Mouse (Mus musculus) neural tube, embryonic 13.5 days (tissue): ENCODE results near the gene Gm42715. TPM values are rescaled to one million over a fixed set of nuclear protein-coding genes. Genes with fewer than 3 reads are reported as not detected.
A peak's percentile ranks its signal among the peaks of the same experiment; 100 is the strongest.

Experiments used
- ATAC-seq: fragments of 200-750 bp; cut with Nextera tagmentation; 2 replicates; pipeline ENCODE4 v1.8.0; 2017; ENCODE audit warnings: low read depth, mild to moderate bottlenecking, moderate TSS enrichment, moderate library complexity
- H3K27ac ChIP-seq: fragments of 300-500 bp; sonication (generic); replicated peaks from 2 replicates; pipeline ENCODE4 v1.5.1; 2015; ENCODE audit warnings: moderate library complexity, mild to moderate bottlenecking, inconsistent platforms
- H3K27me3 ChIP-seq: fragments of 300-500 bp; sonication (generic); 2 replicates; pipeline ENCODE4 v1.6.1; 2015; ENCODE audit warnings: mild to moderate bottlenecking, inconsistent platforms
- H3K36me3 ChIP-seq: fragments of 300-500 bp; sonication (generic); 2 replicates; pipeline ENCODE4 v1.6.1; 2015; ENCODE audit warnings: mild to moderate bottlenecking, inconsistent platforms
- H3K4me1 ChIP-seq: fragments of 300-500 bp; sonication (generic); replicated peaks from 2 replicates; pipeline ENCODE4 v1.6.1; 2015; ENCODE audit warnings: inconsistent platforms
- H3K4me2 ChIP-seq: fragments of 300-500 bp; sonication (generic); 2 replicates; pipeline ENCODE4 v1.6.1; 2015; ENCODE audit warnings: inconsistent platforms, mild to moderate bottlenecking, moderate library complexity
- H3K4me3 ChIP-seq: fragments of 300-500 bp; sonication (generic); 2 replicates; pipeline ENCODE4 v1.5.1; 2015; ENCODE audit warnings: mild to moderate bottlenecking, inconsistent platforms
- H3K9ac ChIP-seq: fragments of 300-500 bp; sonication (generic); 2 replicates; pipeline ENCODE4 v1.6.1; 2015; ENCODE audit warnings: moderate library complexity, mild to moderate bottlenecking, inconsistent platforms
- H3K9me3 ChIP-seq: fragments of 300-500 bp; sonication (generic); 2 replicates; pipeline ENCODE4 v1.6.1; 2016; ENCODE audit warnings: inconsistent platforms
- WGBS: fragments of 180-500 bp; shearing (Covaris S2); methylation state at CpG from one replicate; pipeline ENCODE4 v1.1.7; 2015; 5-methylcytosine and 5-hydroxymethylcytosine counted together
- microRNA-seq: library from miRNA; unstranded; fragments of <30 nt; microRNA quantifications from one replicate; pipeline ENCODE4, GENCODE M21; 2016
- polyA plus RNA-seq: library from polyadenylated mRNA; unstranded; fragments of >200 nt; fragmentation: Nextera tagmentation; extraction: Ambion mirVana; gene quantifications from 2 replicates; pipeline ENCODE4 v1.2.1, GENCODE M21; 2015

Gm42715 gene
- polyA plus RNA-seq, 1 experiment from 2014 or later = 16.6 TPM

DNA sequence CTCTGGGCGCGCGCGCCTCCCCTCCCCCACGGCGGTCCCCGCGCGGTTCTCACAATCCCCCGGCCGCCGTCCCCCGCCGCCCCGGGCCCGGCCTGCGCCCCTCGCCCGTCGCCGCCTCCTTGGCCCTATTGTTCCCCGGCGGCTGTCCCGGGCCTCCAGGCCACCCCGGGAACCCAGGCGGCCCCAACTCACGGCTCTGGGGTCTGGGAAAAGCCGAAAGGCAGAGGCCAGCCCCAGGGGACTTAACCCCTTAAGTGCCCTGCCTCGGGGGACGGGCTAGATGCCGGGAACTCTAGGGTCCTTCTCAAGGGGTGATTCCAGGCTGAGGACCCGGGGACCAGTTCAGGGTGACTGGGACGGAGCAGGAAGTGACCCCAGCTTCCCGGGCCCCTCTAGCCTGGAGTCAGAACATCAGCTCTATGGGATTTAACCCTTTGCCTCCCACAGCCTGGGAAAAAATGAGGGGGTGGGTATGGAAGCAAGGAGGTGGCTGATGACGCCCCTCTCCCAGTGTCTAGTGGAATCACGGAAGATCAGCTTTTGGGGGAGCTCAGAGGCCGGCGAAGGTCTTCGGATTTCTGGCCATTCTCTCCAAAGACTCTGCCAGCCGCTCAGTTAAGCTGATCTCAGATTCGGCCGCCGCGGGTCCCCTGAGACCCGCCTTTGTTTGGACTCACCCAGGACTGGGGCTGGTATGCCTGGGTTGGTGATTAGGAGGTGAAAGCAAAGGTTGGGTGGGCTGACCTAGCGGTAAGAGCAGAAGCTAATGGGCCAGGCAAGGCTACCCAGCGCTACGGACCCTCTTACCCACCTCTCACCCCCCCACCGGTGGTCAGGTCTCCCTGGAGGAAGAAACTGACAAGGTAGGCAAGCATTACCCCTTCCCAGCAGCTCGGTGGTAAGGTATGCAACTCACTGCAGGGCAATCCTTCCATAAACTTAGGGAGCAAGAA lies 95.8 kb downstream of the Gm42715 start, which contains the start of gene Zfp629:
Zfp629 (minus strand) TSS at position 907 of the 953 bp plus-strand sequence.
- Histone ChIP-seq H3K4me2 (peak within 1 kb of the TSS; percentile 92), H3K36me3 (peaks cover 24% of the 10 kb centered on the region), H3K9ac (peak within 1 kb of the TSS; percentile 97), H3K4me1 (peaks cover 37% of the 10 kb centered on the region), H3K27ac (peak within 1 kb of the TSS; percentile 88), H3K4me3 (peak within 1 kb of the TSS; percentile 99), H3K27me3 (no peaks in the 10 kb centered on the region), H3K9me3 (no peaks in the 10 kb centered on the region)
- WGBS = under 1% methylated on average over 36 of the region's 50 CpGs
- ATAC-seq = peak; percentile 91

DNA sequence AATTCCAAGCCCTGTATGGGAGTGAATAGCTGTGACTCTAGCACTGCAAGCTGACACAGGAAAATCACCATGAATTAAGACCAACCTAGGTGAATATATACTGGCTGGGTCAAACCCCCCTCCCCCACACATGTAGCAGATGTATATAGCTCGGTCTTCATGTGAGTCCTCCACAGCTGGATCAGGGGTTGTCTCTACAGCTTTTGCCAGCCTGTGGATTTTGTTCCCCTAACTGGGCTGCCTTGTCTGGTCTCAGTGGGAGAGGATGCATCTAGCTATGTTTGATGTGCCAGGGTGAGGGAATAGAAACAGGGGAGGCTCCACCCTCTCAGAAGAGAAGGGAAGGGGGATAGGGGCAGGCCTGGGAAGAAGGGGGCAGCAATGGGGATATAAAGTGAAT lies 97.0 kb downstream of the Gm42715 start:
- Histone ChIP-seq H3K27ac (0 out of 2 replicates have a peak overlapping the region, but pooled peaks have one; percentile 24), H3K9ac (peak overlapping the region; percentile 97), H3K27me3 (no peaks in the 10 kb centered on the region), H3K9me3 (no peaks in the 10 kb centered on the region), H3K4me3 (peak overlapping the region; percentile 99), H3K4me2 (peak overlapping the region; percentile 92), H3K36me3 (peaks cover 13% of the 10 kb centered on the region), H3K4me1 (peaks cover 37% of the 10 kb centered on the region)
- no peak for ATAC-seq
- 60% methylated on average over 1 of the region's 1 CpGs for WGBS

Small RNA genes within 50 kb of the gene (microRNA-seq; reads per million reads assigned to microRNA genes)
- gene Gm47278 (not detected), gene Mir7060 (not detected)

Other genes starting within 250 kb of the Gm42715 start
- 61.4 and 65.2 TPM in 2 replicates for gene Sephs2, start 245.5 kb upstream of the Gm42715 start, polyA plus RNA-seq
- gene Itgal, start 223.3 kb upstream of the Gm42715 start, polyA plus RNA-seq = 0.31 and 0.41 TPM in 2 replicates
- 17.2 and 17.9 TPM in 2 replicates for gene Zfp768, start 174.0 kb upstream of the Gm42715 start, polyA plus RNA-seq
- 8.5 and 8.6 TPM in 2 replicates for gene Zfp747, start 143.5 kb upstream of the Gm42715 start, polyA plus RNA-seq
- 4.2 and 5.0 TPM in 2 replicates for gene 9130019O22Rik, start 132.4 kb upstream of the Gm42715 start, polyA plus RNA-seq
- 5.2 and 5.7 TPM in 2 replicates for gene E430018J23Rik, start 126.0 kb upstream of the Gm42715 start, polyA plus RNA-seq
- 4.0 and 4.5 TPM in 2 replicates for gene Zfp764, start 112.8 kb upstream of the Gm42715 start, polyA plus RNA-seq
- gene Zfp688, start 97.5 kb upstream of the Gm42715 start, polyA plus RNA-seq = 31.1 and 37.7 TPM in 2 replicates
- 13.0 and 15.2 TPM in 2 replicates for gene Zfp689, start 70.4 kb upstream of the Gm42715 start, polyA plus RNA-seq
- 42.4 and 44.5 TPM in 2 replicates for gene Prr14, start 60.0 kb upstream of the Gm42715 start, polyA plus RNA-seq
- 12.1 and 12.6 TPM in 2 replicates for gene Fbrs, start 40.4 kb upstream of the Gm42715 start, polyA plus RNA-seq
- gene Srcap, start 7.6 kb upstream of the Gm42715 start, polyA plus RNA-seq = 50.1 and 56.1 TPM in 2 replicates
- gene Tmem265, start 41.8 kb downstream of the Gm42715 start, polyA plus RNA-seq = 4.5 and 4.8 TPM in 2 replicates
- 59.1 and 62.8 TPM in 2 replicates for gene Phkg2, start 53.8 kb downstream of the Gm42715 start, polyA plus RNA-seq
- 9.2 and 11.2 TPM in 2 replicates for gene Ccdc189, start 69.0 kb downstream of the Gm42715 start, polyA plus RNA-seq
- gene Rnf40, start 69.2 kb downstream of the Gm42715 start, polyA plus RNA-seq = 43.5 and 48.3 TPM in 2 replicates
- 22.8 and 23.1 TPM in 2 replicates for gene Zfp629, start 96.2 kb downstream of the Gm42715 start, polyA plus RNA-seq
- 41.2 and 44.9 TPM in 2 replicates for gene Bcl7c, start 189.3 kb downstream of the Gm42715 start, polyA plus RNA-seq
- gene Ctf1, start 193.2 kb downstream of the Gm42715 start, polyA plus RNA-seq = 4.5 and 4.9 TPM in 2 replicates
- not detected in 2 replicates for gene Ctf2, start 212.6 kb downstream of the Gm42715 start, polyA plus RNA-seq
- 8.0 and 8.8 TPM in 2 replicates for gene Fbxl19, start 225.0 kb downstream of the Gm42715 start, polyA plus RNA-seq